In genomic region chr6:24342056-24342455, GRCm38 (mm10) we compare ENCODE assay signal across 11 mouse cellular contexts.
"Had no signal": no experiment of that assay in that cellular context is flagged by ENCODE, and none has a peak within 500 bp of the region (broad histone marks: within the 10 kb centered on the region; RNA-seq: fewer than 3 reads in every experiment).

No protein-coding gene starts in this region.

- H3K36me3 ChIP-seq: liver, embryonic 13.5 days had no signal

- H3K27ac ChIP-seq: left cerebral cortex, adult 2 months; liver, embryonic 13.5 days had no signal

- H3K4me1 ChIP-seq: liver, embryonic 13.5 days had no signal

- H3K4me3 ChIP-seq: left cerebral cortex, adult 2 months; liver, embryonic 13.5 days had no signal

- H3K9me3 ChIP-seq: liver, embryonic 13.5 days had no signal

- DNase-seq: kidney, adult 11 months; layer of hippocampus, postnatal 36 days; liver, embryonic 13.5 days; lung, adult 2 months; lung, postnatal 14 days; lung, postnatal 4 days; midbrain, embryonic 14.5 days; right cerebral cortex, postnatal 4 days; thymus, adult 18-20 months; thymus, postnatal 36 days had no signal

- H3K9ac ChIP-seq: liver, embryonic 13.5 days had no signal

- H3K27me3 ChIP-seq: liver, embryonic 13.5 days had no signal
